15 mouse cellular contexts compared by ENCODE assay signal in the genomic region with DNA sequence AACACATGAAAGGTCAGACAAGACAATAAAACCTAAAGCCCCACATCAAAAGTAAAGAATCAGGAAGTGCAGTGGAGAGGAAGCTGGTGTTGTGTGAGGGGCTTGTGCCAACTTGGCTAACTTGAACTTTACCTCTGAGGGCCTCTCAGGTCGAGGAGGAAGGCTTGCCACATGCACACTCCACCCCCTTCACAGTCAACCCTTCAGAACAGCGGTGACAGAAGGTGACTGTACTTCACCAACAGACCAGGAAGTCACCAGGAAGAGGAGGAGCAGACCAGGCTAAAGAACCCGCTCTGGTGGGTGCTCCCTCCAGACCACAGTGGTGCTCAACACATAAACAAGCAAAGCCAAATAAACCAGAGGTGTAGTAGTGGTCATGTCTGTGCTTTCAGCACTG.
DNase-seq lines count a peak whose midpoint lies in the region; ATAC-seq and TF ChIP-seq lines count a peak whose summit lies in the region.
"Had no signal": no experiment of that assay in that cellular context is flagged by ENCODE, and none has a peak within 500 bp of the region (broad histone marks: within the 10 kb centered on the region; RNA-seq: fewer than 3 reads in every experiment).

No protein-coding gene starts in this region.

- no peak for TF ChIP-seq POLR2A in kidney, adult 2 months (IDR thresholded peaks at IDR 0.05; ENCODE audit: low read depth, low read length)

- no peak for TF ChIP-seq EP300 in stomach, postnatal 0 days (optimal IDR thresholded peaks at IDR 0.05)

- TF ChIP-seq CTCF in stomach, postnatal 0 days (IDR thresholded peaks at IDR 0.05; ENCODE audit: low read depth): no peak
- no peak for TF ChIP-seq CTCF in kidney, adult 2 months (conservative IDR thresholded peaks at IDR 0.05; ENCODE audit: insufficient read depth, insufficient read length, low read depth, low read length)

- H3K4me2 ChIP-seq in stomach, postnatal 0 days (replicated peaks; ENCODE audit: low read depth): no peak overlapping the region
- H3K4me2 ChIP-seq: forebrain, embryonic 12.5 days; lung, embryonic 14.5 days had no signal

- H3K36me3 ChIP-seq in stomach, postnatal 0 days (ENCODE audit: control insufficient read depth, insufficient read depth, low read length): no peaks in the 10 kb centered on the region
- H3K36me3 ChIP-seq in kidney, adult 2 months (ENCODE audit: control insufficient read depth, insufficient read depth, low read length): no peaks in the 10 kb centered on the region
- H3K36me3 ChIP-seq: forebrain, embryonic 12.5 days; G1E; limb, embryonic 10.5 days had no signal

- peak; percentile 85 for ATAC-seq in CD4-positive, CD25-positive, alpha-beta regulatory T cell, adult 4 months
- peak; percentile 80 for ATAC-seq in common myeloid progenitor, adult 5-6 weeks (replicated peaks; ENCODE audit: low read depth, poor library complexity, severe bottlenecking)
- peak; percentile 80 for ATAC-seq in stomach, postnatal 0 days (ENCODE audit: low FRiP score, low TSS enrichment)
- ATAC-seq: midbrain, embryonic 16.5 days had no signal

- H3K4me3 ChIP-seq in stomach, postnatal 0 days (ENCODE audit: low read depth, low read length): no peak overlapping the region
- H3K4me3 ChIP-seq in kidney, adult 2 months (ENCODE audit: insufficient read depth, low read depth, low read length): no peak overlapping the region
- H3K4me3 ChIP-seq: forebrain, embryonic 12.5 days; limb, embryonic 10.5 days had no signal

- H3K27me3 ChIP-seq in stomach, postnatal 0 days (ENCODE audit: control insufficient read depth, insufficient read depth, low read length): no peaks in the 10 kb centered on the region
- H3K27me3 ChIP-seq in kidney, adult 2 months (replicated peaks; ENCODE audit: control insufficient read depth, insufficient read depth, low read length): no peaks in the 10 kb centered on the region

- no peaks in the 10 kb centered on the region for H3K9me3 ChIP-seq in stomach, postnatal 0 days (ENCODE audit: control insufficient read depth, low read length)
- H3K9me3 ChIP-seq: forebrain, embryonic 12.5 days; G1E; limb, embryonic 10.5 days had no signal

- no peak overlapping the region for H3K9ac ChIP-seq in stomach, postnatal 0 days (ENCODE audit: low read length)
- H3K9ac ChIP-seq: forebrain, embryonic 12.5 days; lung, embryonic 14.5 days had no signal

- peaks cover 4% of the 10 kb centered on the region; the same call in 1 of the 2 replicates for H3K4me1 ChIP-seq in stomach, postnatal 0 days (replicated peaks; ENCODE audit: control insufficient read depth, insufficient read depth)
- H3K4me1 ChIP-seq in kidney, adult 2 months (ENCODE audit: control insufficient read depth, insufficient read depth, low read length): no peaks in the 10 kb centered on the region

- 31% methylated on average over 3 of the region's 3 CpGs for WGBS in stomach, postnatal 0 days
- 46% methylated on average over 3 of the region's 3 CpGs for WGBS in kidney, adult 2 months

- DNase-seq in lung, postnatal 10 days: peak; percentile 59
- DNase-seq in stomach, postnatal 0 days (ENCODE audit: low spot score): no peak
- no peak for DNase-seq in embryo, embryonic 10.5 days (ENCODE audit: low spot score)
- no peak for DNase-seq in adrenal gland, adult 8-10 months
- no peak for DNase-seq in left cerebral cortex, adult 8-10 months (ENCODE audit: low spot score in 2 of 2)
- no peak for DNase-seq in kidney, adult 2 months
- DNase-seq: layer of hippocampus, adult 9-11 months; lung, embryonic 14.5 days; right cerebral cortex, postnatal 4 days had no signal

- no peak overlapping the region for H3K27ac ChIP-seq in stomach, postnatal 0 days (replicated peaks)
- H3K27ac ChIP-seq in kidney, adult 2 months (ENCODE audit: insufficient read depth, low read depth, low read length): no peak overlapping the region
- H3K27ac ChIP-seq: forebrain, embryonic 12.5 days; limb, embryonic 10.5 days had no signal
